Mouse (Mus musculus) WW6 (cell line): ENCODE data around the gene Spen.

Source experiments
- DNase-seq: peaks from one replicate; pipeline ENCODE4 v3.0.0-alpha.2; 2013; ENCODE audit warnings: low read depth, low spot score

The Spen gene

GRCm38 (mm10) chr4:141474431-141474830, 64.0 kb downstream of the Spen start:
- DNase-seq, result no peak

GRCm38 (mm10) chr4:141472641-141473321, 65.6 kb downstream of the Spen start:
- no peak for DNase-seq

- no peak for DNase-seq
Observed at GRCm38 (mm10) chr4:141471491-141471890, 66.9 kb downstream of the Spen start.

GRCm38 (mm10) chr4:141469343-141469742, 69.1 kb downstream of the Spen start:
- no peak for DNase-seq

DNA sequence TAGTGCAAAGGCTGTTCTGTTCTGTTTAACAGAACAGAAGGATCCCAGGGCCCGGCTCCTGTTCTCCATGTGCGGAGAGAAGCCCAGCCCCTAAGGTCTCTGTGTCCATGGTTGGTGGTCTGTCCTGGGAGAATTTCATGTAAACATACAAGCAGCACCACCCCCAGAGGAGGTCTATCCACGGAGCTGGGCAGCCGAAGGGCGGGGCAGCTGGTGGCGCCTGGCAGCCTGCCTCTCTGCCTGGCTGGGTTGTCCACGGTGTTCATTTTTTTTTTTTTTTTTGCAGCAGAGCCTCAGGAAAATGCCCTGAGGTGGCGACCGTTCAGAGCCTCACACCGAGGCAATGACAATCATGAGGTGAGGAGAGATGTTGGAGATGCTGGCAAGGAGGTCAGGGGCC, 69.8 kb downstream of the Spen start:
- DNase-seq, result no peak

DNA sequence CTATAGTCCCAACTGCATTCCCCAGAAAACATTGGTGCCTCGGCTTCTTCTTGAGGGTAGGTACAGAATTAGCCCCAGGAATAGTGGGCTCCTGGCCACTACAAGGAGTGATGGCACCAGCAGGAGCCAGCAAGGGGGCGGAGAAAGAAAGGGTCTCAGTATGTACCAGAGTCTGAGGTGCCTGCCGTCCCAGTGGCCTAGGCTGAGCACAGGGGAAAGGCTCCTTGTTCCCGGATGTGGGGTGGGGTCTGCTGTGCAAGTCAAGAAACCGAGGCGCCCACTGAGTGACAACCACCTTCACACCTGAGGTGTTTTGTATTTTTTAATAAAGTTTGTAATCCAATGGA, 70.8 kb downstream of the Spen start:
- DNase-seq, result no peak

GRCm38 (mm10) chr4:141466844-141467580, 71.4 kb downstream of the Spen start:
- DNase-seq, result no peak

GRCm38 (mm10) chr4:141466289-141466795, 72.1 kb downstream of the Spen start:
- no peak for DNase-seq

- no peak for DNase-seq
Observed at GRCm38 (mm10) chr4:141465512-141466288, 72.7 kb downstream of the Spen start.

- no peak for DNase-seq
Observed at GRCm38 (mm10) chr4:141464722-141465121, 73.7 kb downstream of the Spen start.

GRCm38 (mm10) chr4:141463472-141463871, 74.9 kb downstream of the Spen start:
- no peak for DNase-seq

DNA sequence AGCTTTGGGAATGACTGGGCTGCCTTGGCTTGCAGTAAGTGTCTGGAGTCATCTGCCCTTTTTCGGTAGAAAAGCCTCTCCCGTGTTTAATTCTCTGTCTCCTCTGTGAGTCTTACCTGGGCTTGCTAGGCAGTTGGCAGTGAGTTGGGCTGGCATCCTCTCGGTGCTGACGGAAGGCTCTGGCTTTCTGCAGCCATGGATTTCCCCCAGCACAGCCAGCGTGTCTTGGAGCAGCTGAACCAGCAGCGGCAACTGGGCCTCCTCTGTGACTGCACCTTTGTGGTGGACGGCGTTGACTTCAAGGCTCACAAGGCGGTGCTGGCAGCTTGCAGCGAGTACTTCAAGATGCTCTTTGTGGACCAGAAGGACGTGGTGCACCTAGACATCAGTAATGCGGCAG, 76.8 kb downstream of the Spen start:
- DNase-seq, result no peak

- no peak for DNase-seq
Observed at GRCm38 (mm10) chr4:141461088-141461487, 77.3 kb downstream of the Spen start.

GRCm38 (mm10) chr4:141460481-141460880, 77.9 kb downstream of the Spen start:
- no peak for DNase-seq

DNA sequence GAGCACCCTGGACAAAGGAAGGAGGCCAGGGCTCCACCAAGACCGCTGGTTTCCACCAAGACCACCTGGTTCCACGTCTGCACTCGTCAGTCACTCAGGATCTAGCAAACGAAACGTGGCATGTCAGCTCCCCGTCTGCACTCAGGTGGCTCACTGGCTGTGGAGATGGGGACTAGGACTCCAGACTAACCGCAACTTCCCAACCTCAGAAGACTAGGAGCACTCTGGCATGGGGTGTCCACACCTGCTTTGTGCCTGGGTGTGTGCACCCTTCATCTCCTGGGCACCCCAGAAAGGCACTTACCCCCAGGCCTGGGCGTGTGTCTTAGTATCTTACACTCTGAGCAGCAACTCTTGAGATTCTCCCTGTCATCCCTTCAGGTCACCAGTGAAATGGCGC, 78.6 kb downstream of the Spen start:
- no peak for DNase-seq

DNA sequence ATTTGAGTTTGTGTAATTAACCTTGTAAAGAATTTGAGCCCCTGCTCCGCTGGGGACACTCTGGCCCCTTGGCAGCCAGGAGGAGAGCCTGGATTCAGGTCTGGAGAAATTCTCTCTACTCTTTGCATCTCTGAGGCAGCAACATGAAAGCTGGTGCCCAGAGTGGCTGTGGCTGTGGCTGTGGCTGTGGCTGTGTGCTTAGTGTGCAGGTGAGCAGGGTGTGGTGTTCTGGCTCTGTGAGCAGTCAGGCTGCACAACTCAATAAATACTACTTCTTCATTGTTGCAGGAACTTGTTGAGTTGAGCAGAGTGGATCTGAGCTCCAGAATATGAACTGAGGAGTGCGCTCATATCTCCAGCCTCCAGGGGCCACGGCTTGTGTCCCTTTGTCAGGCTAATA, 79.5 kb downstream of the Spen start:
- no peak for DNase-seq

DNA sequence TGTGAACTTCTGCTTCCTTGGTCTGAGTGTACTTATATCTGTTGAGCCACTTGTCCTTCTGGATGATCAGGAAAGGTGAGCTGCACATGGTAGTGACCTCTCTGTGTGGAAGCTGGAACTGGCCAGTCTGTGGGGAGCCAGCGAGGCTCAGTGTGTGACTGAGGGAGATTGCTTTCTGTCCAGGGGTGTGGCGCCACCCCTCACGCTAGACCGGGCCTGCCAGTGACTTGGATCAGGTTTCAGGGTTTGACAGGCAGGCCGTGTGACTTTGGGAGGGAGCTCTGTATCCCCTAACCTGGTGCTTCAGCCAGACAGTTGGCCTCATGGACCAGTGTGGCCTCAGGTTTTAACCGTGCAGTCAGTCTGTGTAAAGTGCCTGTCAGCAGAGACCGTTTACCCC, 80.2 kb downstream of the Spen start:
- DNase-seq, result no peak

GRCm38 (mm10) chr4:141456193-141456938, 82.0 kb downstream of the Spen start:
- DNase-seq, result no peak

DNA sequence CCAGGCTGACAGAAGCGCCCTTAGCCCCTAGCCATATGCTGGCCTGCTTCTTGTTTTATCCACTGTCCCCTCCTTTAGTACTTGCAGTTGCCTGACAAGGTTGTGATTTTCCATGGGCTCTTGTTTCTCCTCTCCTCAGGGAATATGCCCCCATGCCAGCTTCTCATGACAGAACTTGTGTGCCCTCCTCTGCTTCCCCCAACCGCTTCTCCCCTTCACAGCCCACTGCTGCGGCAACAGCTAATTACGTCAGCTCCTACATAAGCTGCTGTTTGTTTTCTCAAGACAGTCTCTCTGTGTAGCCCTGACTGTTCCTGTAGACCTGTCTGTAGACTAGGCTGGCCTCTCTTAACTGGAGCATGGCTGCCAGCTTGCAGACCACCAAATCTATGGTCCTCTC, 82.9 kb downstream of the Spen start:
- no peak for DNase-seq

GRCm38 (mm10) chr4:141454581-141455350, 83.6 kb downstream of the Spen start:
- DNase-seq, result no peak

DNA sequence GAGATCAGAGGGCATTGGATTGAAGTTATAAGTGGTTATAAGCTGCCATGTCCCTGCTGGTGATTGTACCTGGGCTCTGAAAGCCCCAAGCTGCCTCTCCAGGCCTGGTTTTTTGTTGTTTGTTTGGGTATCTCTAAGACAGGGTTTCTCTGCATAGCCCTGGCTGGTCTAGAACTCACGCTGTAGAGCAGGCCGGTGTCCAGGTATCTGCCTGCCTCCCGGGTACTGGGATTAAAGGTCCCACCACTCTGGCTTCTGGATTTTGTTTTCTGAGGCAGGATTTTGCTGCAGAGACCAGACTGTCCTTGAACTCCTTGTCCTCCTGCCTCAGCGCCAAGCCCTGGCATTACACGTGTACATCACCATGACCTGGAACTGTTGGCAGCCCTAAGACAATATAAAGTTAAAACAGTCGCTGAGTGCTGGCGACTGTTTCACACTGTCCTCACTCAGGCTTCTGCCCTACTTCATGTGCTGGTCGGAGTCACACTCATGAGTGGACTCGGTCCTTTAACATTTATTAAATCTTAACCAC, 86.4 kb downstream of the Spen start:
- no peak for DNase-seq
